Mouse (Mus musculus): ENCODE measurements around the gene Eloa.

DNA sequence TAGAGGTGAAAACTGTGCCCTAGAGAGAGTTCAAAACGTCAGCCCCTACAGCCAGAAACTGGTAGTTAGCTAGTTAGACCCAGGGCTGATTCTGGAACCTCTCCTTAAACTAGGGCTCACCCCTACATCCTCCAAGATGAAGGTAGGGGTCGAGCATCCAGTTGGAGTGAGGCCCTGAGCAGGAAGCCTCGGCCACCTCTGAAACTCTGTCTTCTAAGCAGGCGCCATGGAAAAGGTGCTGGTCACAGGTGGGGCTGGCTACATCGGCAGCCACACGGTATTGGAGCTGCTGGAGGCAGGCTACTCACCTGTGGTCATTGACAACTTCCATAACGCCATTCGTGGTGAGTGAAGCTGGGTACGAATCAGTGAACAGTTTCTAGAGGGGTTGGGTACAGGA is 56.5 kb downstream of the Eloa start:
- TF ChIP-seq POLR2A (IDR thresholded peaks at IDR 0.05; ENCODE audit: extremely low read depth, insufficient read depth, low read length) (no peak), CTCF (IDR thresholded peaks at IDR 0.05; ENCODE audit: low read depth, low read length) (no peak)
